Mouse (Mus musculus) splenic B cell, adult 2 months (primary cell): Measurements from ENCODE around the gene Gpr142.

Experiments used
- DNase-seq: peaks from one replicate; pipeline ENCODE4 v3.0.0-alpha.2; 2011; ENCODE audit warnings: low read depth, low spot score
- H3K27me3 ChIP-seq: 2 replicates; pipeline ENCODE4 v1.6.1; 2012; ENCODE audit warnings: mild to moderate bottlenecking, low read length, moderate library complexity, mixed read lengths; ENCODE audit not compliant: control insufficient read depth, poor library complexity, insufficient read depth, severe bottlenecking
- H3K36me3 ChIP-seq: 2 replicates; pipeline ENCODE4 v1.6.1; 2012; ENCODE audit warnings: mild to moderate bottlenecking, low read length, moderate library complexity, mixed read lengths; ENCODE audit not compliant: control insufficient read depth, poor library complexity, insufficient read depth, severe bottlenecking

Gene Gpr142

DNA sequence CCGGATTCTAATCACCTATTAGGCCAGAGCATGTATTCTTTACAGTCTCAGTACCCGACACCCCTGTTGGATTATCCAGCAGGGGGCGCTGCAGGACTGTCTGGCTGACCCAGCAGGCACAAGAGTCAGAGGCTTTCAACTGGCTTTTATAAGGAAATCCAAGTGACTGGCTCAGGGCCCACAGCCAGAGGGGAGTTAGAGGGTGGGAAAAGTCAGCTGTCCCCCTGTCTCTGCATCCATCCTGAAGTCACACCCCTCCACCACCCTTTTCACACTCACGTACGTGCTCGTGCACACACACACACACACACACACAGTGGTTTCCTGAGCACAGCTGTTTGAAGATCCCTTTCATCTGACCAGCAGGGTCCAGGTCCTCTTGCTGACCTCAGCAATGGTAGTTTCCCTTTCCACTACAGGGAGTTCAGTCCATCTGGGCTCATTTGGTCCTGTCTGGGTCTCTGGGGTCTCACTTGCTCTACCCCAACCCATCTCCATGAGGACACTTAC lies 14.1 kb downstream of the Gpr142 start:
- Histone ChIP-seq H3K27me3 (no peaks in the 10 kb centered on the region), H3K36me3 (no peaks in the 10 kb centered on the region)
- DNase-seq: peak; percentile 89

- peak; percentile 29 for DNase-seq
- Histone ChIP-seq H3K27me3 (no peaks in the 10 kb centered on the region), H3K36me3 (no peaks in the 10 kb centered on the region)
These were observed 16.3 kb downstream of the Gpr142 start for GRCm38 (mm10) chr11:114814873-114815592.

- no peak for DNase-seq
- Histone ChIP-seq H3K27me3 (no peaks in the 10 kb centered on the region), H3K36me3 (no peaks in the 10 kb centered on the region)
These were observed 18.2 kb downstream of the Gpr142 start for GRCm38 (mm10) chr11:114816934-114817333.

DNA sequence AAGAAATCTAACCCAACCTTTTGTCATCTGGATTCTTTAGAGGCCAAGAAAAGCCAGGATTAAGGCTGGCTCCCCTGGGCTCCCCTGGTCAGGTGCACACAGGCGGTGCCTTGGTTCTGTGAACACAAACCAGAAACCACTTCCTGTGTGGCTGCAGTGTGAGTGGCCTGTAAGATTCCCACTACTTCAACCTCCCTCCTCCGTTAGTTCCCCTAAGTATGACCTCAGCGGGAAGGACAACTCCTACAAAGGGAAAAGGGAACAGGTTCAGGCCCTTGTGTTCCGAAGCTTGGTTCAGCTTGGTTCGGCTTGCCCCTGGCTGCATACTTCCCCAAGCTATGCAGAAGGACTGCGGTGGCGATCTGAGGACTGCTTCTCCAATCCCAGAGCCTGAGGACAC lies 19.5 kb downstream of the Gpr142 start:
- DNase-seq: peak; percentile 37
- no peaks in the 10 kb centered on the region for H3K27me3 ChIP-seq
- H3K36me3 ChIP-seq: no peaks in the 10 kb centered on the region

- Histone ChIP-seq H3K27me3 (no peaks in the 10 kb centered on the region), H3K36me3 (no peaks in the 10 kb centered on the region)
- DNase-seq: no peak
These were observed 20.4 kb downstream of the Gpr142 start for GRCm38 (mm10) chr11:114819110-114819509.

- Histone ChIP-seq H3K27me3 (no peaks in the 10 kb centered on the region), H3K36me3 (no peaks in the 10 kb centered on the region)
- DNase-seq: no peak
These were observed 21.7 kb downstream of the Gpr142 start for GRCm38 (mm10) chr11:114820444-114820843.

DNA sequence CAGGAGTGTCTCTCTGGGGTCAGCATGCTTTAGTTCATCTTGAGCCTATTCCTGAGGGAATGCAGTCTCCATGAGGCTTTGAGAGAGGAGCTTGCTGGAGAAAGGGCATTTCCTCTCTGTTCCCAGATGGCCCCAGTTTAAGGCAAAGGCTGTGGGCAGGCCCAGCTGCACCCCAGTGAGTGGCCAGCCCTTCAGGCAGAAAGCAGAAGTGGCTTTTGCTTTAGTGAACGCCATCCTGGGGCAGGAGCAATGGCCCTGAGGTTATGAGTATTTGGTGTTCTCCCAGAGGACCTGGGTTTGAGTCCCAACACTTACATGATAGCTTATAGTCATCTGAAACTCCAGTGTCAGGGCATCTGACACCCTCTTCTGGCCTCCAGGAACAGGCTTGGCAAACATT lies 22.6 kb downstream of the Gpr142 start:
- DNase-seq: peak; percentile 22
- no peaks in the 10 kb centered on the region for H3K36me3 ChIP-seq
- no peaks in the 10 kb centered on the region for H3K27me3 ChIP-seq

- no peaks in the 10 kb centered on the region for H3K27me3 ChIP-seq
- no peak for DNase-seq
These were observed 24.0 kb downstream of the Gpr142 start for GRCm38 (mm10) chr11:114822727-114823126.

DNA sequence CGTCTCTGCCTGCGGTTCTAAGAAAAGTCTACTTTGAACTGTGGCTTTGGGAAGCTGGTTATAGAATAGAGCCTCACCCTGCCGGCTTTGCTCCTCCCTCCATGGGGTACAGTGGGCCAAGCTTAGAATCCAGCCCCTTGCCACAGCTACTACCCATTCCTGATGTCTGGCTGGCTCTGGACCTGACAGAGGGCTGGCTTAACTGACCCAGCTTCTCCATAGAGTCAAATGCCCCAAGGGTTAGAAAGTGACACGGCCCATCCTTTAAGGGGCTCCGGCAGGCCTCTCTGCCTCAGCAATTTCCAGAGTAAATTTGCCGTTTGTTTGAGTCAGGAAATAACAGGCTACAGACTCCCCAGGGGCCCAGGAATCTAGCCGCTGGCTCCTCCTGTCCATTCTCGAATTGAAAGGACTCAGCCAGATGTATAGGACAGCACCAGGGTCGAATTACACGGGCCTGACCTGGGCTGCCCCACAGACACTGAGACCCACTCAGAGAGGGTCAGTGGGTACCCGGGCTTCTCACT lies 24.5 kb downstream of the Gpr142 start:
- no peak for DNase-seq
- H3K27me3 ChIP-seq: no peaks in the 10 kb centered on the region
- H3K36me3 ChIP-seq: no peaks in the 10 kb centered on the region

More at GRCm38 (mm10) chr11:114822727-114823126, 24.0 kb downstream of the Gpr142 start:
- no peaks in the 10 kb centered on the region for H3K36me3 ChIP-seq

DNA sequence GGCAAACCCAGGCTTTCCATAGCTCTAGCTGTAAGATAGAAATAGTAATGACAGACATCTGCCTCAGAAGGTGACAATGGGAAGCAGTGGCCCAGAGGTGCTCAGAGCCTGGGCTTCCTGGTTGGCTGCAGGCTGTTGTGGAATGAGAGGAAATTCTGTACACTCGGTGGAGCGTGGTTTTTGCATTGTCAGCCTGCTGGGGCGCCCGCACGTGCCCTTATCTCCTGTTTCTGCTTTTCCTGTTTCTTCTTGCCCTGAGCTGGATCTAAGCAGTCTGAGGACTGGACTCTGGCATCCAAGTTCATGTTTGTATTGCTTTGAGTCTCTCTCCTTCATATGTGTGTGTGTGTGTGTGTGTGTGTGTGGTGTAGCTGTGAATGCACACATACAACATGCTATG lies 28.0 kb downstream of the Gpr142 start:
- H3K27me3 ChIP-seq: no peaks in the 10 kb centered on the region
- no peaks in the 10 kb centered on the region for H3K36me3 ChIP-seq
- no peak for DNase-seq

DNA sequence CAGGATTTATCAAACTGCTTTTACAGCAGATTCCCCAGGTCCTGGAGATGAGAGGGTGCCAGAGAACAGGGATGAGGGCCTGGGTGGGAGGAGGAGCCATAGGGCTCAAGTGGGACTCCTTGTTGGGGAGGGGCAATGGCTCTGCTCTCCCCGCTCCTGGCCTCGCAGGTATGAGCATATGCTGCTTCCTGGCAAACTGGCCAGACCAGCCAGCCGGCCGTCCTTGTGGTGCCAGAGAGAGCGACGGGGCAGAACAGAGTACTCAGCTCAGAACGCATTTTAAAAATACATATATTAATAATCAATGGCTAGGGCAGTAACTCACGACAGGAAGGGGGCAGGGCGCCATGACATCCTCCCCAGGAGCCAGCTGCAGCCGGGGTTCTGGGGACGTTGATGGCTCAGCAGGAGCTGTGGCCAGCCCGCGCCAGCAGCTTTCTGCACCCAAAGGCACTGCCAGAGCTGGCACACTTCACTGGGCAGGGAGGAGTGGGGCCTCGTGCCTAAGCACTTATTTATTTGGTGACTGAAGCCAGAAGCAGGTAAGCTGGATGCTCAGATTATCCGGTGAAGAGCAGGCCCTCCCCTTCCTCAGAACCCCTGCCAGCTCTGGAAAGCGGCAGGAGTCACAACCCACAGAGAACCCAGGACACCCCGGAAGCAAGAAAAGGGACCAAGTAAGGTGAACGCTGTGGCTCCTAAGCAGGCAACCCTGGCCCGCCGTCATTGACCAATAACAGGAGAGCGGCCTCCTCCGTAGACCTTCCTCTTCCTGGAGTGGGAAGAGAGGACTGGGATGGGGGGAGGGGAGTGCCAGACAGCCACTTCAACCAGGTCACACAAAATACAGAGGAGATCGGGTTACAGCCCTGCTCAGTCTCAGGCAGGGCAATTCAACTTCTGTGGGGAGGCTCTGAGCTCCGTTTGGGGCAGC lies 31.0 kb downstream of the Gpr142 start:
- no peaks in the 10 kb centered on the region for H3K36me3 ChIP-seq
- H3K27me3 ChIP-seq: no peaks in the 10 kb centered on the region
- no peak for DNase-seq

- Histone ChIP-seq H3K36me3 (no peaks in the 10 kb centered on the region), H3K27me3 (no peaks in the 10 kb centered on the region)
- DNase-seq: no peak
These were observed 31.7 kb downstream of the Gpr142 start for GRCm38 (mm10) chr11:114830433-114830773.

DNA sequence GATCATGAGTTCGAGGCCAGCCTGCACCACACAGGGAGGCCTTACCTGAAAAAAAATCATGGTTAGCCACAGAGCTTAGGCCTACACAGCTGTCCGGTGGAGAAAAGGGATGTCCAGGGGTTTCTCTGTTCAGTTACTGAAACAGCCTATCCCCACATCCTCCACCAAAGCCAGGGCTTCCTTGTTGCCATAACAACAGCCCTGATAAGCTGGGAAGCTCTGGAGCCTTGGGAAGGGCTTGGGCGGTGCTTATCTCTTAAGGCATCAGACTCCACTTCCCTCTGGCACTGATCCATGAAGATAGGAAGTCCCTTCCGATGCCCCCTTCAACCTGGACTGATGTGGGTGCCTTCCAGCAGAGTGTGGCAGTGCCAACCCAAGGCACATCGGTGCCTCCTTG lies 34.4 kb downstream of the Gpr142 start:
- no peaks in the 10 kb centered on the region for H3K36me3 ChIP-seq
- no peak for DNase-seq
- no peaks in the 10 kb centered on the region for H3K27me3 ChIP-seq

- no peaks in the 10 kb centered on the region for H3K27me3 ChIP-seq
- DNase-seq: no peak
- H3K36me3 ChIP-seq: no peaks in the 10 kb centered on the region
These were observed 45.2 kb downstream of the Gpr142 start for GRCm38 (mm10) chr11:114843818-114844463.
